Mouse (Mus musculus) spleen, postnatal 14 days (tissue): ENCODE measurements around the gene Sec14l3.
"Not testable (repeated sequence)": the region's sequence is repeated elsewhere in the genome, so short reads cannot be mapped to it uniquely, and the experiment has no call there.

Source experiments
- DNase-seq, 2 experiments: peaks; one replicate each; pipeline ENCODE4 v3.0.0; 2021 to 2022; ENCODE audit warnings: low spot score in 2 of 2

Gene Sec14l3

GRCm38 (mm10) chr11:4064627-4065122 is at the start of gene Sec14l3:
Sec14l3 (plus strand) TSS chr11:4064841.
- DNase-seq = no peak

- DNase-seq = not testable (repeated sequence)
Observed at GRCm38 (mm10) chr11:4015796-4016195, 48.8 kb upstream of the Sec14l3 start.

GRCm38 (mm10) chr11:4022111-4022510 is 42.5 kb upstream of the Sec14l3 start:
- DNase-seq = not testable (repeated sequence)

GRCm38 (mm10) chr11:4023321-4023720 is 41.3 kb upstream of the Sec14l3 start:
- DNase-seq = no peak

GRCm38 (mm10) chr11:4027066-4027465 is 37.6 kb upstream of the Sec14l3 start:
- no peak for DNase-seq

- DNase-seq = no peak
Observed at GRCm38 (mm10) chr11:4027561-4028334, 36.9 kb upstream of the Sec14l3 start.

GRCm38 (mm10) chr11:4029343-4029742 is 35.3 kb upstream of the Sec14l3 start:
- no peak for DNase-seq

GRCm38 (mm10) chr11:4031126-4031941 is 33.3 kb upstream of the Sec14l3 start, which contains the start of gene Sec14l4:
Sec14l4 (plus strand) TSS chr11:4031462.
- no peak for DNase-seq

- no peak for DNase-seq
Observed at GRCm38 (mm10) chr11:4031961-4032360, 32.7 kb upstream of the Sec14l3 start.

GRCm38 (mm10) chr11:4033471-4033870 is 31.2 kb upstream of the Sec14l3 start:
- no peak for DNase-seq

GRCm38 (mm10) chr11:4034169-4034568 is 30.5 kb upstream of the Sec14l3 start:
- DNase-seq = no peak

- no peak for DNase-seq
Observed at GRCm38 (mm10) chr11:4035116-4035892, 29.3 kb upstream of the Sec14l3 start.

GRCm38 (mm10) chr11:4035916-4036315 is 28.7 kb upstream of the Sec14l3 start:
- DNase-seq = no peak

- no peak for DNase-seq
Observed at GRCm38 (mm10) chr11:4036365-4037084, 28.1 kb upstream of the Sec14l3 start.

GRCm38 (mm10) chr11:4039951-4040350 is 24.7 kb upstream of the Sec14l3 start:
- DNase-seq = no peak

- DNase-seq = no peak
Observed at GRCm38 (mm10) chr11:4041123-4041625, 23.5 kb upstream of the Sec14l3 start.

GRCm38 (mm10) chr11:4043081-4043480 is 21.6 kb upstream of the Sec14l3 start:
- no peak for DNase-seq

- no peak for DNase-seq
Observed at GRCm38 (mm10) chr11:4046526-4046925, 18.1 kb upstream of the Sec14l3 start.

- no peak for DNase-seq
Observed at GRCm38 (mm10) chr11:4047766-4048165, 16.9 kb upstream of the Sec14l3 start.

- DNase-seq = no peak
Observed at GRCm38 (mm10) chr11:4048438-4048837, 16.2 kb upstream of the Sec14l3 start.

GRCm38 (mm10) chr11:4053586-4053985 is 11.1 kb upstream of the Sec14l3 start:
- peak; percentile 26 to 57 for DNase-seq
